Mouse (Mus musculus): ENCODE measurements around the gene Phf14. TPM values are rescaled to one million over a fixed set of nuclear protein-coding genes. Genes with fewer than 3 reads are reported as not detected.
A peak's percentile ranks its signal among the peaks of the same experiment; 100 is the strongest.

Gene Phf14
- total RNA-seq, 4 experiments from 2014 or later, result 33.1 to 48.5 (median 44.7) TPM

GRCm38 (mm10) chr6:12020738-12021137, 113.1 kb downstream of the Phf14 start:
- no peak for DNase-seq (ENCODE audit: low spot score)

GRCm38 (mm10) chr6:12021480-12021879, 113.9 kb downstream of the Phf14 start:
- no peak for DNase-seq (ENCODE audit: low spot score)

GRCm38 (mm10) chr6:12023395-12023794, 115.8 kb downstream of the Phf14 start:
- no peak for DNase-seq (ENCODE audit: low spot score)

GRCm38 (mm10) chr6:12026804-12027537, 119.4 kb downstream of the Phf14 start:
- no peak for DNase-seq (ENCODE audit: low spot score)

DNA sequence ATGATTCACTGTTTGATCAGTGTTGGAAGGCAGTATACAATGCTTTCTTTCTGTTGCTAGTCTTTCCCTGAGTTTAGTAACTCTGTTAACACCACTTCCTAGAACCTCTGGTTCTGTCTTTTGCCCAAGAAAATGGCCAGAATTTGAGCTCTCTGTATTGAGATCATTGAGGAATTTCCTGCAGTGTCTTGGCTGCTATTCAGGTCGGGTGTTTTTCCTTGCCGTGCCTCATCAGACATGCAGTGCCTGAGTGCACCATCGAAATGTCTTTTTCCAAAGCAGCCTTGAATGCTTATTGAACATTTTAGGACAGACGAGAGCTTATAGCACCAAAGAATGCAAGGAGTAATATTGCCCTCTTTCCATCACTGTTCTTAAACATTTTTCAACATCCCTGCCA, 127.0 kb downstream of the Phf14 start:
- DNase-seq (ENCODE audit: low spot score), result no peak

- no peak for DNase-seq (ENCODE audit: low spot score)
These were observed 130.7 kb downstream of the Phf14 start for GRCm38 (mm10) chr6:12038268-12038667.

DNA sequence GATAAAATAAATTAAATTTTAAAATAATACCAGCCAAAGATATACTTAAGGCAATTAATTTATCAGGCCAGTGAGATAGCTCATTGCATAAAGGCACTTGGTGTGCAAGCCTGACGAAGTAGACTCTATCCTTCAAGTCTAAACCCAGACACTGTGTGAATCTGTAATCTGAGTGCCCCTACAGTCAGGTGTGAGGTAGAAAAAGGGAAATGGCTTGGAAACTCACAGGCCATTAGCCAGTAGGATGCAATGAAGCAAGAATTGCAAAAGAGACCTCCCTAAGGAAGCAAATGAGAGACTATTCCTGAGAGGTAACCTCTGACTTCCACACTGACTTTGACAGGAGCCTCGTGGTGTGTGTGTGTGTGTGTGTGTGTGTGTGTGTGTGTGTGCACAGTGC, 145.3 kb downstream of the Phf14 start:
- no peak for DNase-seq (ENCODE audit: low spot score)

GRCm38 (mm10) chr6:12054149-12054548, 146.5 kb downstream of the Phf14 start:
- peak; percentile 4 for DNase-seq (ENCODE audit: low spot score)

- DNase-seq (ENCODE audit: low spot score), result no peak
These were observed 151.1 kb downstream of the Phf14 start for GRCm38 (mm10) chr6:12058717-12059116.

DNA sequence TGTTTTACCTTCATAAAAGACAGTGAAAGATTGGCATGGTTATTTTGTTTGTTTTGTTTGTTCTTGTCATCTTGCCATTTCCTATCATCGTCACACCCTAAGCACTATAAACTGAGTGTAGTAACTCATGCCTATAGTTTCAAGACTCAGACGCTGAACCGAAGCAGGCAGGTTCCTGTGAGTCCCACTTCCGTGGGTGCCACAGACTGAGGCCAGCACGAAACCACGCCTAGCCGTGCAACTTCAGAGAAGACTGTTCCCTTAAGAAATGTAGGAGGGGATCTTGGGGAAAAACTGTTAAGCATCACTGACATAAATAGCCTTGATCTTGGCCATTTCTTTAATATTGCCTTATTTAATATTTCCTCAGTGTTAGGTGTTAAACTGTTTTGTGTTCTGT, 152.4 kb downstream of the Phf14 start:
- no peak for DNase-seq (ENCODE audit: low spot score)

- no peak for DNase-seq (ENCODE audit: low spot score)
These were observed 153.0 kb downstream of the Phf14 start for GRCm38 (mm10) chr6:12060452-12061140.

DNA sequence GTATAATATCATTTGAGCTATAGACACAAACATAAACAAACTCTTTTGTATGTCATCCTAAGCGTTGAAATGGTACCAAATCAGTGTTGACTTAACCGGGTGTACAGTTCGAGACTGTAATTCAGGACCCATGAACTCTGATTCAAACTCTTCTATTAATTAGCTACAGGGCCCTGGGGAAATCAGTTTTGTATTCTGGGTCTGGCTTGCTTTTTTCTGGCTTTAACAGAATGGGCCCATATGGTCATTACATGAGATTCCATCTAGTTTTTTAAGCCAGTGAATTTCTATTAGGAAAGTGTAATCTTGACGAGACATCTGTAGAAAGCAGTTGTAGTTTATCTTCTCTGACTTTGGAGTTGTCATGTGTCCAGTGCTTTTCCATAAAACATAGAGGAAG, 160.3 kb downstream of the Phf14 start:
- no peak for DNase-seq (ENCODE audit: low spot score)

- DNase-seq (ENCODE audit: low spot score), result no peak
These were observed 161.7 kb downstream of the Phf14 start for GRCm38 (mm10) chr6:12069357-12069756.

DNA sequence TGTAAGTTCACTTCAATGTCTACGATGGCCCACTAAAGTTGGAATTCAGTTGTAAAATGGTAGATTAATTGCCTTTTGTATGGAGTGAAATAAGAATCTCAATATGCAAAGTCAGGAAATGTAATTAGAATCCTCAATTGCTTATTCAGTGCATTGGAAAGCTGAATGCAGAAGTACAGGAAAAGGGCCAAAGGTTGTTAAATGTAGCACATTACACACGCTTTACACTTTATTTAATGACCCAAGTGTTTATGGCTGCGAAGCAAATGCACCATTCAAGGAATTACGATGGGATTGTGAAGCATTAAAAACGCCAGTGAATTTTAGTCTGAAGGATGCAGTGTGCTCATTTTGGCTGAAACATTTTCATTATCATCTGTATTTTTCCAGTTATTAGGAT, 167.0 kb downstream of the Phf14 start:
- no peak for DNase-seq (ENCODE audit: low spot score)

- DNase-seq (ENCODE audit: low spot score), result no peak
These were observed 169.7 kb downstream of the Phf14 start for GRCm38 (mm10) chr6:12077338-12077737.

DNA sequence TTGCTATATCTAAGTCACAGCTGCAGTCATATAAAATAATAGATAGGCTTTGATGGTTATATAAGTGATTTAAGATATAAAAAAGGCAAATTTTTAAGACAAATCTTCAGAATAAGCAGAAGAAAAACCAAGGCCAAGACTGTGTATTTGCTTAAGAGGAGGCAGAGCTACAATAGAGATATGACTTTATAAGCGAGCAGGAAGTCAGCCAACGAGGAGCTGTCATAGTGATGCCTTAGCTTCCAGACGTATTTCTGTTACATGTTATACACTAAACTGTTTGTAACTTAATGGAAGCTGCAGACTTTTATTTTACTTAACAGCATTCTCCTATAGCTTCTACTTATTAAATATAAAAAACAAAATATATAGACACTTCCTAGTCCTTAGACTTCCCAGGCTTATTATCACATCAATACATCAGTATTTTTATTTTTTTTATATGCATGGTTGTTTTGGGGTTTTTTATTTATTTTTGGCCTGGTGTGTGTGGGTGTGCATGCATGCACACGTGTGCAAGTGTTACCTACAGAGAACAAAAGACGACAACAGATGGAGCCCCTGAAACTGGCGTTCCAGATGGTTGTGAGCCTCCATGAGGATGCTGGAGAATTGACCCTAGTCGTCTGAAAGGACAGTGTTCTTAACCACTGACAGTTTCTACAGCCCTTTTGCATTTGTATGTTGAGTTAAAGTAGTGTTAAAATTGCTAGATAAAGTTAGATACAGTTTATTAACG, 170.4 kb downstream of the Phf14 start:
- DNase-seq (ENCODE audit: low spot score), result no peak

- DNase-seq (ENCODE audit: low spot score), result no peak
These were observed 171.7 kb downstream of the Phf14 start for GRCm38 (mm10) chr6:12079260-12079659.

DNA sequence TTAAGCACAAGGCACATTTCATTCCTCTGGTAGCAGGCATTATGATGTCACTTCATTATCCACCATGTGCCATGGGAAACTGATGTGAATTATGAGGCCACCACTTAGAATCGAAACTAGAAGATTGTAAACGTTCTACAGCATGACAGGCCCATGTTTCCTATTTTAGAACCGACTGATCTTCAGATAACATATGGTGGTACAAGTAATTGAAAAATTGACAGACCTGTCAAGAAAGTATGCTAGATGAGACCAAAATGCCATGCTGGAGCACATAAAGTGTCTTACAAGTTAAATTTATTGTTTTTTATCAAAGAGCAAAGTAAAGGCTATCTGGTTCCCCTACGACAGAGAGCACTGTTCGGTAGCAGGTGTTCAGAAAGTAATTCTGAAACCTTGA, 172.8 kb downstream of the Phf14 start:
- no peak for DNase-seq (ENCODE audit: low spot score)

DNA sequence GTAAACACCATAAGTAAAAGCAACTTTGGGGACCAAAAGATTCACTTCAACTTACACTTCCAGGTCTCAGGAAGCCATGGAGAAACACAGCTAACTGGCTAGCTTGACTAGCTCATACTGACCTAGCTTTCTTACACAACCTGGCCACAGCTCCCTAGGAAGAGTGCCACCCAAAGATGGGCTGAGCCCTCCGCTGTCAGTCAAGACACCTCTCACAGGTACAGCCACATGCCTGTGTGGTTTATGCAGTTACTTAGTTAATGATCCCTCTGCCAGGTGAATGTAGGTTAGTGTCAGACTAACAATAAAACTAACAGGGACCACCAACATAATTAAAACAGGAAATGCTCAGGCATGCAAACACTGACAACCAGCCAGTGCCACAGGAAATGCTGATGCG, 174.1 kb downstream of the Phf14 start:
- DNase-seq (ENCODE audit: low spot score), result no peak

DNA sequence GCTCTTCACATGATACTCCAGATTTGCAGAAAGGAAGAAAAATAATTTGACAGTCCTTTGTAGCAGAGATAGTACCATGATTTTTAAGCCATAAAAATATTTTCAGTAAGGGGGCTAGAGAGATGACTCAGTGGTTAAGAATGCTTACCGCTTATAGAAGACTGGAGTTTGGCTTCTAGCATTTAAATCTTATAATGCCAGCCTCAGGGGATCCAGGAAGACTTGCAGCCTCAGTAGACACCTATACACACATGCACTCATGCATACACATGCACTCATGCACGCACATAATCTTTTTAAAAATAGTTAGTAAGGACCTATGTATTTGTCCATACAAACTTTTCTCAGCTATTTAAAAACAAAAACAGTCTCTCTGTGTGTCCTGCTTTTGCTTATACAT, 174.5 kb downstream of the Phf14 start:
- no peak for DNase-seq (ENCODE audit: low spot score)

DNA sequence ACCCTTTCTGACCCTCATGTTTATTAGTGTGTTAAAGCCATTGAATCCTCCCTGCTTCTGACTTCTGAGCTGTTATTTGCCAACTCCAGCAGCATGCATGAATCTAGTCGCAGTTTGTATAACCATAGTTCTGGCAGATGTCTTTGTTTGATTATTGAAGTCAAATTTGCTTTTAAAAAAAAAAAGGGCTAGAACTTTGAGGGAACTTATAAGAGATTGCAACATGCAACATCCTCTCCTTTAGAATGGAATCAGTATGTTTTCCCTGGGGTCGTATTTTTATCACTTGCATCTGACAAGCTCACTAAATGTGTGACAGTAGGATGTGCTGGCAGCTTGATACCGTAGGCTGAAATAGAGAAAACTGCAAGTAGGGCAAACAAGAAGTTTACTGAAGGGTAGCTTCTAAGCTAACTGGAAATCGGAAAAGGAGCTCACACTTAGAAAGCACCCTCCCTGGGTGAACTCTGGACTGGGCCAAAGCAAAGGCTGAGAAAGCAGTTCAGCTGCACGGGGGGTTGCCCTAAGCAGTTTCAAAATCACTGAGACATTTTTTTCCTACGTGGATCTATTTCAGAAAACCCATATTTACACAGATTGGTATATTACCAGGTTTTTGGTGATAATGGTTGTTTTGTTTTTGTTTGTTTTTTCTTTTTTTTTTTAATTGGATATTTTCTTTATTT, 175.1 kb downstream of the Phf14 start:
- DNase-seq (ENCODE audit: low spot score), result no peak

- DNase-seq (ENCODE audit: low spot score), result no peak
These were observed 177.1 kb downstream of the Phf14 start for GRCm38 (mm10) chr6:12084721-12085120.
